8 mouse cellular contexts compared by ENCODE assay signal in the genomic region with DNA sequence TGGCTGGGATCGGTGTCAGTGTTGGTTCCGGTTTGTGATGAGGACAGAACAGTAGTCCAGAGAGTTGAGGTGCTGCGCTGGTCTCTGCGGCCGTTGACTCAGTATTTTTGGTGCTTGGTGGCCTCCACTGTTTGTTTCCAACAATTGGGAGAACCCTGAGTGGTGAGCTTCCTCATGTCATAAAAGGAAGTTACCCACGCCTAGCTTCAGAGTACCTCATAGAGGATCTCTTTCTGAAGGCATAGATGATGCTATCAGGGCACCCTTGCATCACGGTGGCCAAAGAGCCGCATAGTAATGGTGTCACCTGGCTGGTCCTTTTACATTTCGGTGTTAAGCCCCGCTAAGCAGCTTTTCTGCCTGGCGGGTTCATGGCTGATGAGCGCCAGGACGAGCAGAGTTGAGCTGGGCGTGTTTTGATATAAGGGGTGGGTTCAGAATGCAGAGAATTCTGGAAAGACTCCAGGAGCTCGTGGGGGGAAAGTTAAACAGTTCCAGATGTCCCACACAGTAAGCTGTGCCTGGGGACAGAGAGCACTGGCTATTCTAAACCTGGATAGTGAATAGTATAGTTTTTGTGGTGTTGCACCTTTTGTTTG. TPM values are rescaled to one million over a fixed set of nuclear protein-coding genes. Genes with fewer than 3 reads are reported as not detected.
DNase-seq lines count a peak whose midpoint lies in the region; ATAC-seq and TF ChIP-seq lines count a peak whose summit lies in the region.

No protein-coding gene starts in this region.

- H3K36me3 ChIP-seq in midbrain, embryonic 10.5 days = no peaks in the 10 kb centered on the region
- H3K36me3 ChIP-seq in midbrain, embryonic 16.5 days (ENCODE audit: control insufficient read depth, insufficient read depth, low read length) = no peaks in the 10 kb centered on the region
- no peaks in the 10 kb centered on the region for H3K36me3 ChIP-seq in intestine, postnatal 0 days (ENCODE audit: control insufficient read depth, insufficient read depth)

- no peak for ATAC-seq in midbrain, embryonic 16.5 days
- no peak for ATAC-seq in intestine, postnatal 0 days

- no peak for TF ChIP-seq CTCF in intestine, postnatal 0 days (IDR thresholded peaks at IDR 0.05; ENCODE audit: low read depth)

- H3K27ac ChIP-seq in midbrain, embryonic 10.5 days (replicated peaks) = no peak overlapping the region
- H3K27ac ChIP-seq in midbrain, embryonic 16.5 days (ENCODE audit: low read length) = no peak overlapping the region
- no peak overlapping the region for H3K27ac ChIP-seq in intestine, postnatal 0 days (ENCODE audit: low read depth, low read length)

- 57% methylated on average over 15 of the region's 15 CpGs for WGBS in midbrain, embryonic 10.5 days
- 49% methylated on average over 15 of the region's 15 CpGs for WGBS in midbrain, embryonic 16.5 days
- 49% methylated on average over 15 of the region's 15 CpGs for WGBS in intestine, postnatal 0 days

- H3K4me2 ChIP-seq in midbrain, embryonic 16.5 days (ENCODE audit: low read length) = no peak overlapping the region
- peak overlapping the region; percentile 35; the same call in 1 of the 2 replicates for H3K4me2 ChIP-seq in intestine, postnatal 0 days (replicated peaks; ENCODE audit: low read depth)

- no peaks in the 10 kb centered on the region for H3K9me3 ChIP-seq in midbrain, embryonic 10.5 days (replicated peaks)
- H3K9me3 ChIP-seq in midbrain, embryonic 16.5 days (replicated peaks; ENCODE audit: control insufficient read depth, low read length, poor library complexity, severe bottlenecking) = no peaks in the 10 kb centered on the region
- no peaks in the 10 kb centered on the region for H3K9me3 ChIP-seq in intestine, postnatal 0 days (ENCODE audit: control insufficient read depth)

- H3K27me3 ChIP-seq in midbrain, embryonic 10.5 days (ENCODE audit: low read depth, poor library complexity, severe bottlenecking) = no peaks in the 10 kb centered on the region
- H3K27me3 ChIP-seq in midbrain, embryonic 16.5 days (ENCODE audit: control insufficient read depth, insufficient read depth, low read depth, low read length) = no peaks in the 10 kb centered on the region; the same call in 1 of the 2 replicates
- no peaks in the 10 kb centered on the region for H3K27me3 ChIP-seq in intestine, postnatal 0 days (replicated peaks; ENCODE audit: control insufficient read depth, insufficient read depth, low read length)

- H3K4me3 ChIP-seq in midbrain, embryonic 10.5 days = no peak overlapping the region
- no peak overlapping the region for H3K4me3 ChIP-seq in midbrain, embryonic 16.5 days (ENCODE audit: low read depth, low read length)
- no peak overlapping the region for H3K4me3 ChIP-seq in intestine, postnatal 0 days (ENCODE audit: low read depth, low read length)

- H3K4me1 ChIP-seq in midbrain, embryonic 10.5 days = peaks cover 12% of the 10 kb centered on the region
- peaks cover 9% of the 10 kb centered on the region for H3K4me1 ChIP-seq in midbrain, embryonic 16.5 days (ENCODE audit: control insufficient read depth, insufficient read depth, low read length)
- H3K4me1 ChIP-seq in intestine, postnatal 0 days (replicated peaks; ENCODE audit: control insufficient read depth, insufficient read depth, low read length) = 0 out of 2 replicates have a peak, but pooled peaks cover 3% of the 10 kb centered on the region

- peak; percentile 28 for DNase-seq in midbrain, embryonic 10.5 days (ENCODE audit: low spot score)
- DNase-seq in heart, adult 18-20 months = peak; percentile 68 to 75
- DNase-seq in lung, postnatal 25 days (ENCODE audit: low spot score) = peak; percentile 50
- DNase-seq in cerebellum, adult 9-10 months = no peak
- DNase-seq in urinary bladder, adult 18-20 months (ENCODE audit: low spot score in 2 of 2) = no peak
- no peak for DNase-seq in right cerebral cortex, adult 18-20 months

- no peak overlapping the region for H3K9ac ChIP-seq in midbrain, embryonic 16.5 days (ENCODE audit: low read depth, low read length)
- H3K9ac ChIP-seq in intestine, postnatal 0 days (ENCODE audit: low read depth, low read length) = 0 out of 2 replicates have a peak overlapping the region, but pooled peaks have one; percentile 7

RNA-seq across cellular contexts. Expression of a gene that starts 48.9 kb away (rescaled TPM):
- 21.3 and 21.7 TPM in 2 replicates for polyA plus RNA-seq in midbrain, embryonic 10.5 days (2016; fragmentation: Nextera tagmentation; extraction: Ambion mirVana)
- polyA plus RNA-seq in midbrain, embryonic 16.5 days (2015; fragmentation: Nextera tagmentation; extraction: Ambion mirVana) = 14.8 and 17.2 TPM in 2 replicates
- total RNA-seq in heart, adult 18-20 months (2021) = 1 to 10 TPM; 5.5 to 6.0 TPM
- polyA plus RNA-seq in intestine, postnatal 0 days (2015; fragmentation: Nextera tagmentation; extraction: Ambion mirVana) = 5.1 and 5.6 TPM in 2 replicates

Comparison
In these comparisons a context has a peak if more than half of its experiments do, and no peak if none do; other contexts are left out.
1. DNase-seq: peak in midbrain, embryonic 10.5 days (single experiment), heart, adult 18-20 months (2 of 2) and lung, postnatal 25 days (single experiment); none in cerebellum, adult 9-10 months (single experiment), urinary bladder, adult 18-20 months (0 of 2) and right cerebral cortex, adult 18-20 months (single experiment).